Mouse (Mus musculus) R1 (cell line): ENCODE data around the gene Zbtb8a.

Experiments used
- DNase-seq: peaks from one replicate; pipeline ENCODE4 v3.0.0-alpha.2; 2018; ENCODE audit warnings: low read depth, low spot score

Zbtb8a gene

DNA sequence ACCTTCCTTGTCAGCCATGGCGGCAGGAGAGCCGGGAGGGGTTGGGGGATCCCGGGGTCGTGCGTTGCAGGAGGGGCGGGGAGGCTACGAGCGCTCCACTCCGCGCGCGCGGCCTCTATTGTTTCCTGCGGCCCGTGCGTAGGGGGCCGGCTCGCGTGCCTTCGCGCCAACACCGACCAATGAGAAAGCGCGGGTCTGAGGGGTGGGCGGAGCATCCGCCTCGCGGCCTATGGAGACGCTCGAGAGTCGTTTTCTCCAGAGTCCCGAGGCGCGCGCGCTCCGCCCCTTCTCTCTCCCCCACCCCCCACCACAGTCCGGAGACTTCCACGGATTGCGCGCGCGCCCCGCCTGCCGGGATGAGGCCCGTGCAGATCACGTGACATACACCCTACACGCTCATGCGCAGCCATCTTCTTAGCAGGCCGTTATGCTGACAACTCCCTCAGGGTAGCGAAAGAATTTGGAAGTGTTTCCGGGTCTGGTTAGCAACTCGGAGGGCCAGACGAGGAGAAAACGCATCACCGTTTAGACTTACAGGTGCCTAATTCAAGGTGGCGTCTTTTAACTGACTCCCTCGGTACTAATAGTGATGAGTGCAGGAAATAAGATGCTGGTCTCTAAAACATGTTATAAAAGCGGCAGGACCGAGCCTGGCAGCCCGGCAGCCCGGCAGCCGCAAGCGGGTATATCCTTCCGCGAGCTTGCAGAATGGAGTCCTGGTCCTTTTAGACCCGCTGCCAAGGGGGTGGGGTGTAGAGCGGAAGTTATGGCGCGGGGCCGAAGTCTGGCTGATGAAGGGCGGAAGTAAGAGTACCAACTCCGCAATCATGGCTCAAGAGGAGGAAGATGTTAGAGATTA is 42.5 kb downstream of the Zbtb8a start, which contains the start of the genes Rbbp4 and Zbtb8os:
TSS of gene Rbbp4 (minus strand) at position 155 of the 859 bp plus-strand sequence.
TSS of gene Zbtb8os (plus strand) at position 480 of the 859 bp plus-strand sequence.
- DNase-seq, result peak; percentile 99

DNA sequence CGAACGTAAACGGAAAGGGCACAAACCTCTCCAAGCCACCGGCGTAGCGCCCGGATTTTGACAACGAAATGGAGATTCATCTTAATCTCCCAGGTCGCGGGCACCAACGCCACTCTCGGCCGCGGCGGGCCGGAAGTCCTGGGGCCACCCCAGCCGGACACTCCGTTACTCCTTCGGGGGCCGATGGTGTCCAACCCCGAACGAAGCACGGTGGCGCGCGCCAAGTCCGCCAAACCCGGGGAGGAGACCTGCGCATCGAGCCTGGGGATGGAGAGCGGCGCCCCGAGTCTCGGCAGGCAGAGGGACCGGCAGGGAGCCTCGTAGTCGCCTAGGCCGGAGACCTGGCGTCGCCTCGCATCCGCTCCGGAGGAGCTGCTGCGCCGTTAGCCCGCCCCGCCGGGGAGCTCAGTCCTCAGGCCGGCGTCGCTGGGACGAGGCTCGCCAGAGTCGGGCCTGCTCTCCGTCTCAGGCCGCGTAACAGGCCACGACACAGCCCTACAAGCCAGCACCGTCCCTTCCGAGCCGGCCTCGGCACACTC is 43.2 kb downstream of the Zbtb8a start:
- DNase-seq, result no peak

DNA sequence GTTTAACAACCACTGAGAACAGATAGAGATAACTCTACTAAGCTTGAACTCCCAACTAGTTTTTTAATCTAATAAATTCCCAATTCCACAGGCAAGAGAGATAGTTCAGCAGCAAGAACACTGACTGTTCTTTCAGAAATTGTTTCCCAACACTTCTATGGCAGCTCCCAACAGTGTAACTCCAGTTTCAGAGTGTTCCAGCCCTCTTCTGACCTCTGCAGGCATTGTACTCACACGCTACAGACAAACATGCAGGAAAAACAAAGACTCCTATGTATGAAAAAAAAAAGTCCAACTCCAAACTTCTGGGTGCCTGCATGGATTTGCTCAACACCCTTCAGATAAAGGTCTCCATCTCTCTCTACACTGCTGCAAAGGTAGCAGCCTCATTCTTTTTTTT is 45.1 kb downstream of the Zbtb8a start:
- DNase-seq, result no peak

DNA sequence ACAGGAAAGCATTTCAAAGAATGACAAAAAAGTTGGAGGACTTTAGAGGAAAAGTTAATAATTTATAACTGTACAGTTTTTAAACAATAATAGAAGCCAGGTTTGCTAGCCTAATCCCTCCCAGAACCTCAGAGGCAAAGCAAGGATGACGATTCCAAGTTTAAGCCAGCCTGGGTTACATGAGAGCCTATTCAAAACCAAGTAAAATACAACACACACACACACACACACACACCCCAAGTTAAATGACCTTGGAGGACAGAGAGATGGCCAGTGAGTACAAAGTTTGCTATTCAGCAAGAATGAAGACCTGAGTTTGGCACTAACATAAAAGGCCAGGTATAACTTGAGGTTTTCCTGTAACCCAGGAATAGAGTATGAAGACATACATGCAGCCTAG is 51.7 kb downstream of the Zbtb8a start:
- no peak for DNase-seq

DNA sequence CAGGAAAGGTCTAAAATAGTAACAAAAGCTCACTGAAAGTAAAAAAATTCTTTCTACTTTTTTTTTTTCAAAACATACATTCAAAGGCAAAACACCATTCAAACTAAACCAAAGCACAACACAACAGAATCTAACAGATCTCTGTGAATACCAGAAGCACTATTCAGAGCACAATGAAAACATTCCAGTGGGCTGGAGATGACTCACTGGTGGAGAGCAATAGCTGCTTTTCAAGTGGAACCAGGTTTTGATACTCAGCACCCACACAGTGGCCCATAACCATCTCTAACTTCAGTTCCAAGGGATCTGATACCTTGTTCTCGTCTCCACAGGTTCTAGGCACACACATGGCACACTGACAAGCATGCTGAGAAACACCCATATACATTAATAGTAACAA is 53.2 kb downstream of the Zbtb8a start:
- DNase-seq, result no peak

DNA sequence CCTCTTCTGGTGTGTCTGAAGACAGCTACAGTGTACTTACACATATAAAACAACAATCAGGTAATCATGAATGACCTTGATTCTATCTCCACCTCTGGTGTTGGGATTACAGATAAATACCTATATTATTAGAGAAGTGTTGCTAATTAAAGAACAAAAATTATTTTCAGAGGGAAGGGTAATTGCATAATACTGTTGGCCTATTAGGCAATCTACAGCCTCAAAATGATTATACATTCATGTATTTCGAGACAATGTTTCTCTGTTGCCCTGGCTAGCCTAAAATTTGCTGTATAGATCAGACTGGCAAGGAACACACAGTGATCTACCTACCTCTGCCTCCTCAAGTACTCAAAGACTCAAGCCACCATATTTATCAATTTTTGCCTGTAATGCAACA is 54.4 kb downstream of the Zbtb8a start:
- DNase-seq, result no peak

DNA sequence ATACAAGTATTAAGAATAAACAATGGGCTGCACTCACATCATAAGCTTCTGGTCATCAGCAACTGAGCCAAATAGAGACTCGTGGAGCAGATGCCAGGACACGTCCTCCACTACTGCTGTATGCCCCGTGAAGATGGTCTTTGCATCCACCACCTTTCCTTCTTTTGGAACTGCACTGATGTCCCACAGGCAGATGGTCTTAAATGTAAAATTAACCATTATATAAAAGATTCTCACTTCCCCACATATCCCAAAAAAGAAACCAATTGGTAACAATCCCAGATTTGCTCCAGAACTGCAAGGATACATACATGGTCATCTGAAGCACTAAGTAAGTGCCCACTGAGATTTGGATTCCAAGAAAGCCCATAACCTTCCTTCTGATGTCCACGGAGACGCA is 55.9 kb downstream of the Zbtb8a start:
- DNase-seq, result no peak

DNA sequence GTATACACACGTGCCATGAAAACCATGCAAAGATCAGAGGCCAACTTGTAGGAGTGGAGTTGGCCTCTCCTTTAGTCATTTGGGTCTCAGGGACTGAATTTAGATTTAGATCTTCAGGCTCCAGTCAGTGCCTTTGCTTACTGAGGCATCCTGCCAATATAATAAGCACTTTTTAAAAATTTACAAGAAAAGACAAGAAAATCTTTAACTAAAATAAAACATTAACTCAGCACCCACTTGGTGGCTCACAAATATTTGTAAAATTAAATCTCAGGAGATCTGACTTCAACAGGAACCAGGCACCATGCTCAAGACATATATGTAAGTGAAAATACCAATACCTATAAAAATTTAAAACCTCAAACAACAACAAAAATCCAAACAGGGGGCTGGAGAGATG is 57.0 kb downstream of the Zbtb8a start:
- DNase-seq, result no peak

DNA sequence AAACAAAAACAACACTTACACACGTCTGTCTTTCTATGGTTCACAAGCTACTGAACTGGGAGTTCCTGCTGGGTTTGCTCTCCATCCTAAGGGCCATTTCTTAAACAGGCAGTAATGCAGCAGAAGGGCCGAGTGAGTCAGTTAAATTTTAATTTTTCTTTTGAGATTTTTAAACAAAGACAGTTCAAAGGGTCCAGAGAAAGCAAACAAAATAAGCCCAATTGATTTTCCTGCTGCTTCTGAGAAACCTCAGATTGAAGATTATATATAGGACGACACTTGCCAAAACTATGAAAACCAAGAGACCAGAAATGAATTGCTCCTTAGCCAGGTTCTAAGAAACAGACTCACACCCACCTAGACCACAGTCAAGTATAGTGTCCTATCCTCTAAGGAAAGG is 64.0 kb downstream of the Zbtb8a start:
- no peak for DNase-seq

DNA sequence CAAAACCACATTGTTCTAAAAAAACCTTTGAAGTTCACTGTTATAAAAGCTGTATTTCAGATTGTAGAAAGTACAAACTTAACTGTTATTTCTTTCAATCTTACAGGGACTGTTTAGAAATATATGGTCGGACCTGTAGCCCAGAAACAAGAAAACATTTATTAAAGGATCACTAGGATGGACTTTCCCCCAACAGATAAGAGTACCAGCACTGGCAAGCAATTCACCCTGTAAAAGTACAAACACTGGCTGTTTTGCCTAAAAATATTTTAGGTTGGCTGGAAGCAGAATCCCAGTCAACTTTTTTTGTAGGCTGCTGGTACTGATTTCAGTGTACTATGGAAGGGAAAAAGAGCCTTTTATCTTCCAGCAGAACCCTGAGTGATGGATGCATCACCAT is 70.0 kb downstream of the Zbtb8a start:
- DNase-seq, result no peak

DNA sequence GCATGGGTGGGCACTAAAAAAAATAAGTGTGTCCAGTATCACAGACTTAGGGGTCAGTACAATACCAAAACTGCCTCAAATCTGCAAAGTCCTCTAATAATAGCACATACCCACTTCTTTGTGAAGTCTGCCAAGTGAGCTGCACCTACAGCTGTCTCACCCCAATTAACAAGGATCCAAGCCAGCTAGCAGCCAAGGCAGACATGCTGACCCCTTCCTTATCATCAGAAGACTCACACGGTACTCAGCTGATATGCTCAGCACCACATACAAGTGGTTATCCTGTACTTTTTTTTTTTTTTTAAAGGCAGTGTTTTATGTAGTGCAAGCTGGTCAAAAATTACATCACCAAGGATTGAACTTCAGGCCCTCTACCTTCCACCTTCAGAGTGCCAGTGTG is 73.6 kb downstream of the Zbtb8a start:
- no peak for DNase-seq

DNA sequence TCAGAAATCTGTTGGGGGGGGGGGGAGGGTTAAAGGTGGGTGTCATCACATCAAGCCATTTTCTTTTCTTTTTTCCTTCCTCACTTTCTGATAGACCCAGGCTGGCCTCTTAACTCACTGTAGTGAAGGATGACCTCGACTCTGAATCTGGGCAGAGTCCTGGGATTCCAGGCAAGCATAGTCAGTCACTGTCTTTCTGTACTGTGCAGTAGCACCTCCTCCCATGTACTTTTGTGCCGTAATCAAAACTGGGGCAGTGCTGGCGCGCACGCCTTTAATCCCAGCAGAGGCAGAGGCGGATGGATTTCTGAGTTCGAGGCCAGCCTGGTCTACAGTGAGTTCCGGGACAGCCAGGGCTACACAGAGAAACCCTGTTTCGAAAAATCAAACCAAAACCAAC is 74.1 kb downstream of the Zbtb8a start:
- no peak for DNase-seq
